Mouse (Mus musculus) MEL-GATA-1-ER (cell line): Measurements from ENCODE around the gene Olfr1375.
"Not testable (repeated sequence)": the region's sequence is repeated elsewhere in the genome, so short reads cannot be mapped to it uniquely, and the experiment has no call there.

Experiments
- DNase-seq: peaks from one replicate; pipeline ENCODE4 v3.0.0-alpha.2; 2012; ENCODE audit warnings: low read depth; ENCODE audit errors: extremely low read depth

Olfr1375 gene

DNA sequence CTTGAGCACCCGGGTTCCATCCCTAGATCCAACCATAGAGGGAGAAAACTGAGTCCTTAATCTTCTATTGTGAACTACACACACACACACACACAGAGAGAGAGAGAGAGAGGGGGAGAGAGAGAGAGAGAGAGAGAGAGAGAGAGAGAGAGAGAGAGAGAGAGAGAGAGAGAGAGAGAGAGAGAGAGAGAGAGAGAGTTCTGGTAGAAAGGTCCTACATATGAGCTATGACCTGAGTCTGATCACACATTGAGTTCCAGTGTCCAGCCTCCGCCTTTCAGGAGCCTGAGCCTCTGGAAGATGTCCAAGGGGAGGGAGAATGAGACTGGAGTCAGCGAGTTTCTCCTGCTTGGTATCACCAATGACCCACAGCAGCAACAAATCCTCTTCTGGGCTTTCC, at the start of gene Olfr1375:
Gene Olfr1375, plus strand, starts transcription at position 301 of the 400 bp plus-strand sequence.
- not testable (repeated sequence) for DNase-seq

DNA sequence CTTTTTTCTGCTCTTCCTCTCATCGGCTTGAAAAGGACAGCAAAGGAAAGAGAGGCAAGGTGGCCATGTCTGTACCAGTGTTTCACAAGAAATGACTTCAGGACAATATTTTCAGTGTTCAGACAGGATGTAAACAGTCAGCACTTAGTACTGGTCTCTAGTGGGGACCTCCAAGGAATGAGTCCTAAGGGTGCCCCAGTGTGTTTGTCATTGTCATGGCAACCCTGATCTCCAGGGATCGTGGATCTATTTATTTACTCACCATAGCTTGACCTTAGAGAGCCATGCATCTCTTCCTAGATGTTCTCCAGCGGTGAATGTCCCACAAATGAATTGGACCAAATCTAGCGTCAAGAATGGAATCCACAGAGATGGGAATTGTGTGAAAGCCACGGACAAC, 44.6 kb upstream of the Olfr1375 start, which contains the start of gene Olfr51:
Gene Olfr51, plus strand, starts transcription at position 301 of the 400 bp plus-strand sequence.
- no peak for DNase-seq

DNA sequence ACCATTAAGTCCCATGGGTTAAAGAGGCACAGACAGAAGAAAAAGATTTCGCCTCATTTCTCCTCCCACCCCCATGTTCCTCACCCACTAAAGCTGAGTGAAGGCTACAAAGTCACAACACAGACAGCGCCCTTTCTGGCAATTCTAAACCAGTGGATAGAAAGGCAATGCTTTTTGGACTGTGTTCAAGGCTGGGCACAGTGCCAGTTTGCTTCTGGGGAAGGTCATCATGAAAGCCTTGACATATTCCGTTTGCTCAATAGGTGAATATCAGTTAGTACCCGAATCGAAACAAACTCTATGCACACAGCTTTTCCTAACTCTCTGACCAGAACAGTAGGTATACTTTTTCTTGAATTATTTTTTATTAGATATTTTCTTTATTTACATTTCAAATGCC, 36.1 kb upstream of the Olfr1375 start:
- DNase-seq = no peak

DNA sequence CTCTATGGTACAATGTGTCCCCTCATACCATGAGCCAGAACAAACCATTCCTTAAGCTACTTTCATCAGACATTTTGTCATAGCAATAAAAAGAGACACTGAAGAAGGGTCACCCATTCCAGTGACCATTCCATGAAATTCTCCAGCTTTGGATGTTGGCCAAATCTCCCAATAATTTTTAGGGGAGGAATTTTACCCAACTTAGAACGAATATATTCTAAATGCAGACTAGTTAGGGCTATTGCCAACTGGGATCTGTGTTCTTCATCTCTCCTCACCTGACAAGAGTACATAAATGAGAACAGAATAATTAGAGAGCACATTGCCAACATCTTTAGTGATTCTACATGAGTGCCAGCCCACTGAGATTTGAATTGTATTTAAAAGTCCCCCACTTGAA, 34.0 kb upstream of the Olfr1375 start, which contains the start of gene Olfr54:
Gene Olfr54, plus strand, starts transcription at position 301 of the 400 bp plus-strand sequence.
- no peak for DNase-seq

DNA sequence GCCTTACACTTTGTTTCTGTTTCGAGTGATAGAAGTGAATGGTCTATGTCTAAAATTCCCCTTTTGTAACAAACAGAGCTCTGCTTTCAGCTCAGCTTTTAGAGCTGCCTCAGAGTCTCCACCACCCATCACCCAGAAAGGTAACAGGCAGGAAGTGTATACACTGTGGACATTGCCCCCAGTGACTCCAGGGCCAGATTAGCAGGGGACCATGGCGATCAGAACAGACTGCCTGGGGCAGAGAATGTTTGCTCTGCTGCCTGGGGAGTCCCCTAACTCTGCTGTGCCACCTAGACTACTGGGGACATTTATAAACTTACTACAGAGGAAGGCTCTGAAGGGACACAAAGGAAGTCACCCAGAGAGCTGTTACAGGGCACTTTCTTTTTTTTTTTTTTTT, 31.6 kb upstream of the Olfr1375 start:
- no peak for DNase-seq

DNA sequence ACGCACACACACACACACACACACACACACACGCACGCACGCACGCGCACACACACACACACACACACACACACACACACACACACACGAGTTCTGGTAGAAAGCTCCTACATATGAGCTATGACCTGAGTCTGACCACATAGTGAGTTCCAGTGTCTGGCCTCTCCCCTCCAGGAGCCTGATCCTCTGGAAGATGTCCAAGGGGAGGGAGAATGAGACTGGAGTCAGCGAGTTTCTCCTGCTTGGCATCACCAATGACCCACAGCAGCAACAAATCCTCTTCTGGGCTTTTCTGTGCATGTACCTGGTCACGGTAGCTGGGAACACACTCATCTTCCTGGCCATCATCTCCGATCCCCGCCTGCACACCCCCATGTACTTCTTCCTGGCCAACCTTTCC, 21.1 kb upstream of the Olfr1375 start:
- DNase-seq = not testable (repeated sequence)

DNA sequence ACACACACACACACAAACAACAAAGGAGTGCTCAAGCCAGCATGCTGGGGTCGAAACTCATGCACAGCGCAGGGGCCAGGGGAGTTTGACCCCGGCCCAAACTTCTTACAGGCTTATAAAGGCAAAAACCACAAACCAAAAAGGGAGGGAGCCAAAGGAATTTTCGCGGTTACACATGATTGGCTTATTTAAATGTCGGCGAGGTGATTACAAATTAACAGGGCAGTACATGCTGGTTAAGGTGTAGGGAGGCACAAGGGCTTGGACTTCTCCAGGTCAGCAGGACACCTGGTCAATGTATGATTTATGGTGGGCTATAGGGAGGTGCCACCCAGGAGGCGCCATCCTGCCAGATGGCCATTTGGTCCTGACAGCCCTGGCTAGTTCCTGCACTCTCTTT, 18.5 kb upstream of the Olfr1375 start:
- not testable (repeated sequence) for DNase-seq

DNA sequence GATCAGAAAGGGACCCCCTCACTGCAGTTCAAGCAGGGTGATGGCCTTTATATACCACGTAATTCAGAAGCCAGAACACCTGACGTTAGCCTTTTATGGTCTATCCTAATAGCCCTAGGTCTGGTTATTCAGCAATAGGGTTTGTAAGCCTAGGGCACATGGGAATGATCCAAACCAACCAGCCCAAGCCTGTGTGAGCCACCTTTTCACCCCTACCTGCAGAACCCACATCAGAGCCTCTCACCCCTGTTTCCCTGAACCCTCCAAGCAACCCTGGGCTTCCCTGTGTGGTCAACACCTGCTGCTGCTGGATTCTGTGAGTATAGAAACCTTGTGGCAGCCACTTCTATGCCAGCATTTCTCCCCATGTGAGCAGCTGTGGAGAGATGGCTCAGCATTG, 17.7 kb upstream of the Olfr1375 start:
- DNase-seq = no peak

DNA sequence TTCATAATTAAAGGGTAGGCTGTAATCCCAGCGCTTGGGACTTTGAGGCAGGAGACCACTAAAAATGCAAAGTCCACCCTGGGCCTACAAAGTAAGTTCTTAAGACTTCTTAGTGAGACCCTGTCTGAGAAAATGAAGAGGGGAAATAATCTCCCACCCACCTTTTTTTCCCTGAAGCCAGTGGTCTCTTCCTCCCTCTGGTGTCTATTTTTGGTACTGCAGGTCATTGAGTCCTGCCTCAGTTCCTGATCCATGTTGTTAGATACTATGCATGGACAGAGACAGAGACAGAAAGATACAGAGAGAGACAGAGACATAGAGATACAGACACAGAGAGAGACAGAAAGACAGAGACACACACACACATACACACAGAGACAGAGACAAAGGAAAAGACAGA, 15.1 kb upstream of the Olfr1375 start:
- DNase-seq = no peak

DNA sequence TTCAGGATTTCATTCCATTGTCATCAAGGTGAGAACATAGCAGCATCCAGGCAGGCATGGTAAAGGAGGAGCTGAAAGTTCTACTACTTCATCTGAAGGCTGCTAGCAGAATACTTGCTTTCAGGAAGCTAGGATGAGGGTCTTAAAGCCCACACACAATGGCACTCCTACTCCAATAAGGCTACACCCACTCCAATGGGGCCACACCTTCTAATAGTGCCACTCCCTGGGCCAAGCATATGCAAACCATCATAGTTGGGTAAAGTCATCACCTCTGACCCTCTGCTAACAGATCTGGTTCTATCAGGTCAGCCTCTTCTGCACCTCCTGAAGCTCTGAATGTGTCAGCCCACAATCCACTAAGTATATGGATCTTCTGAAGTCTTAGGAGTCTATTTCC, 13.8 kb upstream of the Olfr1375 start:
- DNase-seq = not testable (repeated sequence)

DNA sequence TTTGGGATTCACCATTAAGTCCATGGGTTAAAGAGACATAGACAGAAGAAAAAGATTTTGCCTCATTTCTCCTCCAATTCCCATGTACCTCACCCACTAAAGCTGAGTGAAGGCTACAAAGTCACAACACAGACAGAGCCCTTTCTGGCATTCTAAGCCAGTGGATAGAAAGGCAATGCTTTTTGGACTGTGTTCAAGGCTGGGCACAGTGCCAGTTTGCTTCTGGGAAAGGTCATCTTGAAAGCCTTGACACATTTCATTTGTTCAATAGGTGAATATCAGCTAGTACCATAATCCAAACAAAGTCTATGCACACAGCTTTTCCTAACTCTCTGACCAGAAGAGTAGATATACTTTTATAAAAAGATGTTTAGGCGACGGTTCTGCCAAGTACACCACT, 12.0 kb upstream of the Olfr1375 start:
- DNase-seq = no peak

DNA sequence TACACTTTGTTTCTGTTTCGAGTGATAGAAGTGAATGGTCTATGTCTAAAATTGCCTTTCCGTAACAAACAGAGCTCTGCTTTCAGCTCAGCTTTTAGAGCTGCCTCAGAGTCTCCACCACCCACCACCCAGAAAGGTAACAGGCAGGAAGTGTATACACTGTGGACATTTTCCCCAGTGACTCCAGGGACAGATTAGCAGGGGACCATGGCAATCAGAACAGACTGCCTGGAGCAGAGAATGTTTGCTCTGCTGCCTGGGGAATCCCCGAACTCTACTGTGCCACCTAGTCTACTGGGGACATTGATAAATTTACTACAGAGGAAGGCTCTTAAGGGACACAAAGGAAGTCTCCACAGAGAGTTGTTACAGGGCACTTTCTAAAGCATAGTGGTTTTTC, 3.1 kb upstream of the Olfr1375 start:
- not testable (repeated sequence) for DNase-seq

DNA sequence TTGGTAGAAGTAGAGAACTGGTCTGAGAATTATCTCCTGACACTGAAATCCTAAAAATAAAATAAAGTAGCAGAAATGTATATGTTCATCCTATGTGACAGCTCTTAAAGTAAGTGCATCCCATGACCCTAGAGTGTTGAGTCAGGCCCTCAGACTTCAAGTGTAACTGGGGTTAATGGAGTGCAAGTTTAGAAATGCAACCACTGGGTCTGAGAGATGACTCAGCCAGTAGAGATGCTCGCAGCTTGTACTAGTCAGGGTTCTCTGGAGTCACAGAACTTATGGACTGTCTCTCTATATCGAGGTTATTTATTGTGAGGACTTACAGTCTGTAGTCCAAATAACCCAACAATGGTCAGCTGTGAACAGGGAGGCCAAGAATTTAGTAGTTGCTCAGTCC, 3.8 kb downstream of the Olfr1375 start:
- no peak for DNase-seq

DNA sequence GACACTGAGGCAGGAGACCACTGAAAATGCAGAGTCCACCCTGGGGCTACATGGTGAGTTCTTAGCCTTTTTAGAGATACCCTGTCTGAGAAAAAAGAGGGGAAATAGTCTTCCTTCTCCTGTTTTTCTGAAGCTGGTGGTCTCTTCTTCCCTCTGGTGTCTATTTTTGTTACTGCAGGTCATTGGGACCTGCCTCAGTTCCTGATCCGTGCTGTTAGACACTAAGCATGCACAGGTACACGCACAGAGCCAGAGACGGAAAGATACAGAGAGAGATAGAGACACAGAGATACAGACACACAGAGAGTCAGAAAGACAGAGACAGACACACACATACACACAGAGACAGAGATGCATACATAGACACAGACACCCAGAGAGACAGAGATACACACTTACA, 5.3 kb downstream of the Olfr1375 start:
- no peak for DNase-seq

DNA sequence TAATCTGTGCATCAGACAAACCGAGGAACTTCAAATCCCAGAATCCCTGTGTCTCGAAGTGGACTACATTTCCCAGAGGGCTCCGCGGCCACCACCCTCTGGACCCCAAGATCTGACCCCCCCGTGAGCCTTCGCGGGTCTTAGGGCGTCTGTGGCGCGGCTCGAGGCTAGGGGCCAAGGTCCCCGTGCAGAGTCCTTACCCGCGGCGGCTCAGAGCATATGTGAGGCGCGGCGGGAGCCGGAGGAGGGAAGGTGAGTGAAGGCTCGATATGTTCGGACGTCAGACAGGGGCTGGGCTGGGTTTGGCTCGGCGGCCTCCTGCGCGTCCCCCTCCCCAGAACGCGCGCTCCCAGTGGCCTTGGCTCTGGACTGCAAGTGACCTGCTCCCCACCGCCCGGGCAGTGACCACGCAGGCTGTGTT, 11.3 kb downstream of the Olfr1375 start, which contains the start of gene Zfp354a:
Gene Zfp354a, plus strand, starts transcription at position 107 of the 421 bp plus-strand sequence.
- DNase-seq = no peak

DNA sequence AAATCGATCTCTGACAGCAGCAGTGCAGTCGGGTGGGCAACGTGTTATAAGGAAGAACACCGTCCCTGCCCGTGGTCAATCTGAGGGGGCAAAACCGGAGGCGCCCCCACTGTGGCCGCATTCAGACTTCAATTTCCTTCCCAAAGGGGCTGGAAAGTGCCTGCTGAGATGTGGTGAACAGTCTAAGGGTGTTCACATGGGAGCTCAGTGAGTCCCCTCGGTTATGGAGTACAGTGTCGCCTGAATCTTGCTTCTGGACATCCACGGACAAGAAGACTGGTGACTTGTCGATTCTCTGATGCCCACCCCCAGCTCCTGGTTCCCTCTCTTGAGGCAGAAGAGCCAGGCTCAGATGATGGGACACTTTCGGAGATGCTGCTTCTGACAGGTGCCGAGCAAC, 11.7 kb downstream of the Olfr1375 start:
- DNase-seq = no peak

DNA sequence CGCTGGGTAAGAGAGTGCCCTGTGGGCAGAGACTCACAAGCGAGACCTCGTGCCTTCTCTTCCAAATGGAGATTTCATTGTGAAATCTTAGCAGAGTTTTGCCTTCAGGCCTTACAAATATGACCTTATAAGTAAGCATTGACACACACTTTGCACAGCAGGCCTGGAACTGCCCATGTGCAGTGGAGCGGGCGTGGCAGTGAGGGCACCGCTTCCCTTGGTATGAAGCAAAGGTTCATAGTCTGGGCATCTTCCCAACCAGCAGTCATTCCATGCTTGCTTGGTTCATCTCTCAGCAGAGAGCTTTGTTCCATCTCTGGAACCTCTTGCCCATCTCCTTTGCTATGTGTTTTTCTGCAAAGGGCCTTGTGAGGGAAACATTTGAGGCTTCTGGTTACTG, 13.1 kb downstream of the Olfr1375 start:
- DNase-seq = no peak

DNA sequence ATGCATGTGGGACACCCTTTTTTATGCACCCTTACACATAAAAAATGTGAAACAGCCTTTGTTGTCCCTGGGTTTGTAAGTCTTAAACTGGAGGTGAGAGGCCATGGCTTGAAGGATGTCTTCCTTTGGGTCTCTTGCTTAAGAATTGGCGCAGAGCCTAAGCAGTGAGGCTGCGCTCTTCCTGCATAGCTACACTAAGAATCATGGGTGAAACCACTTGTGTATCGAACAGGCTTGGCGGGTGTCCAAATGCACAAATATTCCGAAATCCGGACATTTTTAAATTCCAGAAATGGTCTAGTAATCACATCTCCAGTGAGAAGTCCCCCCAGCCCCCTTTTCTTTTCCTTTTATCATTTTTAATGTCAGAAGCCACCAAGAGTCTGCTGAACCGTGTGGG, 15.4 kb downstream of the Olfr1375 start:
- no peak for DNase-seq

DNA sequence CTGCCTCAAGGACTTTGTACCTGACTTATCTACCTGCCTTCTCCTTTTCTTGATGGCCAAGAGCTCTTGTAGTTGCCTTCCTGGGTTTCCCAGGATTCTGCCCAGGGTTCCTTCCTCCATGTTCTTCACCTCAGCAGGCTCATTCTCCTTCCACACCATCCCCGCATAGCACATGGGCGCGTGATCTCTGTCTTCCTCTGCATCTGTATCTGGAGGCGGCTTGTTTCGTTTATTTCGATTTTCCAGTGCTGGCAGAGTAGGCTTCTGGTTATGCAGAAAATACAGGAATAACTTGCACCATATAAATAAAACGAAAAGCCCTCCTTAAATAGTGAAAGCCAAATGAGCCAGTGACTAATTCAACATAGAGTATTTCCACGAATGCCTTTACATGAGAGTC, 15.9 kb downstream of the Olfr1375 start:
- no peak for DNase-seq

DNA sequence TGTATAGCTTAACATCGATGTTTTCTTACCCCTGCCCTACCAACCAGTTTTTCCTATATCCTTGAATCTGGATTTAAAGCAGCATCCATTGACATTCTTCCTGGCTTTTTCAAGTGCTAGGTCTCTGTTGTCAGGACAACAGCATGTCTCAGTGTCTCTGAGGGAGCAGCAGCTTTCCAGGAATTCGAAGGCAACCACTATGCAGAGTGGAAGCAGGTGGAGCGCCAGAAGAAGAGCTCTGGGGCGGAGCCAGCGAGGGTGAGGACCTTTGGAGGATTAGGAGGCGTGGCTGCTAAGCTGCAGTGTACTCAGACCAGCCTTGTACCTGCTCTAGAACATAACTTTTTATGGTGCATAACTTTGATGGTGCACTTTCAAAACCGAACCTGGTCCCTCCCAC, 36.6 kb downstream of the Olfr1375 start:
- DNase-seq = no peak

DNA sequence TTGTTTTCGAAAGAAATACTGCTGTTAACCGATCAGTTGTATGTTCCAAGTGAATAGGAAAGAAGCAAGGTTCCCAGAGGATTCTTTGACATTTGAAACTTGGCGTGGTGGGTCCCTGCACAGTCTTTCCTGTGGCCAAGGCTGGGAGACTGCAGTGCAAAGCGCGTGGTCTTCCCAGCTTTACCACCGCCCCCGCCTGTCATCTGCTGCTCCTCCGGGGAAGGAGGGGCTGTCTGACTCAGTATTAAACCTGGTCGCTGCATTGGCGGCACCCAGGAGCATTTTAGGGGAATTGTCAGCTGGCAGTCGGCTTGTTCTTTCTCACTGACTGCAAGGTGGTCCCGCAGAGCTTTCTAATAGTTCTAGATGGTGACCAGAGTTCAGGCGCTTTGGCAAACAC, 37.4 kb downstream of the Olfr1375 start:
- DNase-seq = no peak
